Mouse (Mus musculus): ENCODE measurements at regions not wholly inside any gene's neighbourhood (a gene's known extent, or its start where the extent isn't known, plus 50 kb on each side); places are given as distances from the start of the nearest gene placed in this dataset.
"Not testable (repeated sequence)": the region's sequence is repeated elsewhere in the genome, so short reads cannot be mapped to it uniquely, and the experiment has no call there.

DNA sequence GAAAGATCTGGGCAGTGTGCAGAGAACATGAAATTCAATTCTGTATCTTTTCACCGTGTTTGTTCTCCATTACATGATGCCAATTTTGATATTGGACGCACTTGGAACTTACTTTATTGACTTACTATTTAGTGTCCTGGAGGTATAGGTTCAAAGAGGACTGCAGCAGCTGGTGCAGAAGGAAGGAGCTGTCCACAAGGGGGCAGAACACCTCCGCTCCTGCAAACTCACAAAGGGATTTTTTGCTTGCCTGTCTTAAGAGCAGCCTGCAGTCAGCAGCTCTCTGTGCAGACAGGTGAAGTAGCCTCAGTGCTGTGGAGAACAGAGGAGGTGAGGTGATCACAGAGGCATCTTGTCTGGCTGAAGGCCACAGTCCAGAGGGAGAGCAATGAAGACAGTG, 84.8 kb upstream of the Olfr1507 start:
- Histone ChIP-seq H3K36me3 (ENCODE audit: insufficient read depth, low read length) (no peaks in the 10 kb centered on the region), H3K4me2 (replicated peaks; ENCODE audit: low read depth, low read length) (no peak overlapping the region), H3K9me3 (ENCODE audit: low read length) (no peaks in the 10 kb centered on the region), H3K27me3 (replicated peaks; ENCODE audit: insufficient read depth, low read length) (no peaks in the 10 kb centered on the region), H3K4me1 (ENCODE audit: insufficient read depth, low read depth, low read length) (no peaks in the 10 kb centered on the region), H3K9ac (replicated peaks; ENCODE audit: low read depth) (no peak overlapping the region), H3K4me3 (ENCODE audit: low read depth, low read length) (no peak overlapping the region), H3K27ac (ENCODE audit: low read length) (no peak overlapping the region)
- no peak for TF ChIP-seq CTCF (IDR thresholded peaks at IDR 0.05)
- TF ChIP-seq EP300 (IDR thresholded peaks at IDR 0.05): no peak
- ATAC-seq (no peak), DNase-seq (ENCODE audit: low spot score) (no peak)
- WGBS: 40% methylated on average over 3 of the region's 3 CpGs

DNA sequence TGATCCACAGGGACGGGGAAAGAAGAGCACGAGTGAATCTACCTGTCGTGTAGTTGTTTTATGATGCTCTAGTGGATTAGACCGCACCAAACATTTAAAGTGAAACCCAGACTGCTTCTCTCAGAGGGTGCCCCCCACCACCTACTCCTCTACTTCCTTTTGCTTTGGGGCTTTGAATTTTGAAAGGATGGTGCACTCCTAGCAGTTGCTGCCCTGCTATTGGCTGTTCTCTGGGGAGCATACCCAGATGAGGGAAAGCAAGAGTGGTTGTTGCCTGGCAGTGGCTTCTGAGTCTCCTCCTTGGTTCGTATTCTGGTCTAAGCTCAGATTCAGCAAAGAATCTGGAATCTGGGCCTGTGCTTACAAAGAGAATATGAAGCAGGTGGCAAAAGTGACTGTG, 71.4 kb upstream of the Olfr1507 start:
- H3K4me2 ChIP-seq (replicated peaks; ENCODE audit: low read depth, low read length): no peak overlapping the region
- no peaks in the 10 kb centered on the region for H3K36me3 ChIP-seq (ENCODE audit: insufficient read depth, low read length)
- no peak overlapping the region for H3K4me3 ChIP-seq (ENCODE audit: low read depth, low read length)
- TF ChIP-seq EP300 (IDR thresholded peaks at IDR 0.05) (no peak), CTCF (IDR thresholded peaks at IDR 0.05) (no peak)
- WGBS: 79% methylated on average over 5 of the region's 5 CpGs
- H3K9ac ChIP-seq (replicated peaks; ENCODE audit: low read depth): no peak overlapping the region
- no peaks in the 10 kb centered on the region for H3K4me1 ChIP-seq (ENCODE audit: insufficient read depth, low read depth, low read length)
- no peak for DNase-seq (ENCODE audit: low spot score)
- H3K27me3 ChIP-seq (replicated peaks; ENCODE audit: insufficient read depth, low read length): no peaks in the 10 kb centered on the region
- H3K27ac ChIP-seq (ENCODE audit: low read length): no peak overlapping the region
- H3K9me3 ChIP-seq (ENCODE audit: low read length): no peaks in the 10 kb centered on the region
- ATAC-seq: no peak

DNA sequence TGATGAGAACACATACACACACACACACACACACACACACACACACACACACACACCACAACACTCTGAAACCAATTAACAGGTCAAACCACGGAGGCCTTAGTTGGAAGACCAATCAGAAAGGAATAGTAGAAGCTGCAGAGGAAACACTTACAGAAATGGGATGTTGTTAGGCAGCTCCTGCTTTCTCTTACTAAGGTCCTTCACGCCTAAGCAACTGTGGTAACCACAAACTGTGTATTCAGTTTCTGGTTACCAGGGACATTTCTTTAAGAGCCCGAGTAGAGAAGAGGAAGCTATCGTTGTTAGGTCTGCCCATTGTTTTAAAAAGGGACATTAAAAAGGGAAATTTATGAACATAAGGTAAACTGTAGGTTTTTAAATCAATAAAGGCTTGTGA, 70.1 kb upstream of the Olfr1507 start:
- no peaks in the 10 kb centered on the region for H3K36me3 ChIP-seq (ENCODE audit: insufficient read depth, low read length)
- TF ChIP-seq CTCF (IDR thresholded peaks at IDR 0.05) (no peak), EP300 (IDR thresholded peaks at IDR 0.05) (no peak)
- no peaks in the 10 kb centered on the region for H3K9me3 ChIP-seq (ENCODE audit: low read length)
- no peak overlapping the region for H3K4me2 ChIP-seq (replicated peaks; ENCODE audit: low read depth, low read length)
- WGBS: 49% methylated on average over 4 of the region's 4 CpGs
- DNase-seq (ENCODE audit: low spot score) (no peak), ATAC-seq (no peak)
- no peak overlapping the region for H3K9ac ChIP-seq (replicated peaks; ENCODE audit: low read depth)
- H3K27me3 ChIP-seq (replicated peaks; ENCODE audit: insufficient read depth, low read length): no peaks in the 10 kb centered on the region
- no peak overlapping the region for H3K27ac ChIP-seq (ENCODE audit: low read length)
- no peak overlapping the region for H3K4me3 ChIP-seq (ENCODE audit: low read depth, low read length)
- H3K4me1 ChIP-seq (ENCODE audit: insufficient read depth, low read depth, low read length): no peaks in the 10 kb centered on the region

DNA sequence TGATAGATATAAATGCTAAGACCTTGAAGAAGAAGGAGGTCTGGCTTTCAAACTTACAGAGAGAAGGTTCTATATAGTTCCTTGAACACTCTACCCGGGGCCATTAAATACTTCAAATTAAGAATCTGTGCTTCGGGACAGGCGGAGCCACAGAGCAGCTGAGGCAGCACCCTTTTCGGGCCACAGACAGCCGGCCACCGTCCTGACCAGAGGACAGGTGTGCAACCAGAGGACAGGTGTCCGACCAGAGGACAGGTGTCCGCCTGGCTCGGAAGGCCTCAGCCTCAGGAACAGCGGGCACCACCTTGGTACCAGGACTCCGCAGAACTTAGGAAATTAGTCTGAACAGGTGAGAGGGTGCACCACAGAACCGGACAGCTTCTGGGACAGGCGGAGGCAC, 60.8 kb upstream of the Olfr1507 start:
- DNase-seq (ENCODE audit: low spot score); H3K27ac ChIP-seq (ENCODE audit: low read length); H3K4me3 ChIP-seq (ENCODE audit: low read depth, low read length); ATAC-seq; H3K9ac ChIP-seq (replicated peaks; ENCODE audit: low read depth); H3K4me1 ChIP-seq (ENCODE audit: insufficient read depth, low read depth, low read length); H3K27me3 ChIP-seq (replicated peaks; ENCODE audit: insufficient read depth, low read length); H3K9me3 ChIP-seq (ENCODE audit: low read length); H3K4me2 ChIP-seq (replicated peaks; ENCODE audit: low read depth, low read length); H3K36me3 ChIP-seq (ENCODE audit: insufficient read depth, low read length): not testable (repeated sequence)
- WGBS: 90% methylated on average over 13 of the region's 13 CpGs

DNA sequence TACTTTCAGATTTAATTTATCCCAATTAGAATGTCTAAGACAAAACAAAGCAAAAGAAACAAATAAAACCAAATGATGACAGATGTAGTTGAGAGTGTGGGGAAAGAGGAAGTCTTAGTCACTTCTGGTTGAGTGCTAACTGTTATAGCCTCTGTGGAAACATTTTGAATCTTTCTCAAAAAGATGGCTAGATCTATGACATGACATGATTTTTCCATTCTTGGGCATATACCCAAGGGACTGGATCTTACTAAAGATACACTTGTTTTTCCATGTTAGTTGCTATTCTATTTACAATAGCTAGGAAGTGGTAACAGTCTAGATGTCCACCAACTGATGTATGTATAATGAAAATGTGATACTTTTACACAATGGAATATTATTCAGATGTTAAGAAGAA, 57.9 kb upstream of the Olfr1507 start:
- no peaks in the 10 kb centered on the region for H3K27me3 ChIP-seq (replicated peaks; ENCODE audit: insufficient read depth, low read length)
- no peak overlapping the region for H3K4me2 ChIP-seq (replicated peaks; ENCODE audit: low read depth, low read length)
- no peak for ATAC-seq
- H3K9me3 ChIP-seq (ENCODE audit: low read length): no peaks in the 10 kb centered on the region
- no peak overlapping the region for H3K9ac ChIP-seq (replicated peaks; ENCODE audit: low read depth)
- no peak overlapping the region for H3K27ac ChIP-seq (ENCODE audit: low read length)
- H3K36me3 ChIP-seq (ENCODE audit: insufficient read depth, low read length): no peaks in the 10 kb centered on the region
- H3K4me1 ChIP-seq (ENCODE audit: insufficient read depth, low read depth, low read length): no peaks in the 10 kb centered on the region
- no peak for DNase-seq (ENCODE audit: low spot score)
- no peak overlapping the region for H3K4me3 ChIP-seq (ENCODE audit: low read depth, low read length)
- no peak for TF ChIP-seq EP300 (IDR thresholded peaks at IDR 0.05)
- no peak for TF ChIP-seq CTCF (IDR thresholded peaks at IDR 0.05)

DNA sequence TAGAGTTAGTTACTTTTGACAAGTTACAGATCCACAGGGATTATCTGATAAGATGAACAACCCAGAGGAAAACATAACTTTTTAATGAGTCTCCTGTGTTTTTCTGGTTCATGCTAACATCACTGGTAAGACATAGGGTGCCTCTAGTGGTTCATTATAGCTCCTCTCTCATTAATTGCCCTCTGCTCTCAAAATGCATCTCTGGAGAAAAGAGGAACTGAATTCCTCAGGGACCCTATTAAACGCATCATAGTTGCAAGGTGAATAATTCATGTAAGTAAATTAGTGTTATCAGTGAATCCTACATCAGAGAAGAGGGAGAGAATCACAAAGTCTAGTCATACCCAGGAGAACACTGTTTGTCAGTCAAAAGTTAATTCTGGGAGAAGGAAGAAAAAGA, 52.4 kb upstream of the Olfr1507 start:
- Histone ChIP-seq H3K9ac (replicated peaks; ENCODE audit: low read depth) (no peak overlapping the region), H3K4me3 (ENCODE audit: low read depth, low read length) (no peak overlapping the region), H3K4me2 (replicated peaks; ENCODE audit: low read depth, low read length) (no peak overlapping the region), H3K4me1 (ENCODE audit: insufficient read depth, low read depth, low read length) (no peaks in the 10 kb centered on the region), H3K9me3 (ENCODE audit: low read length) (no peaks in the 10 kb centered on the region), H3K36me3 (ENCODE audit: insufficient read depth, low read length) (no peaks in the 10 kb centered on the region), H3K27me3 (replicated peaks; ENCODE audit: insufficient read depth, low read length) (no peaks in the 10 kb centered on the region), H3K27ac (ENCODE audit: low read length) (no peak overlapping the region)
- ATAC-seq: no peak
- no peak for DNase-seq (ENCODE audit: low spot score)
- WGBS: 53% methylated on average over 1 of the region's 1 CpGs
- TF ChIP-seq CTCF (IDR thresholded peaks at IDR 0.05) (no peak), EP300 (IDR thresholded peaks at IDR 0.05) (no peak)

Measured in lung, postnatal 0 days (tissue).